Mouse (Mus musculus): ENCODE measurements around the gene Gm36210. TPM values are rescaled to one million over a fixed set of nuclear protein-coding genes. Genes with fewer than 3 reads are reported as not detected.
A peak's percentile ranks its signal among the peaks of the same experiment; 100 is the strongest.
"Not testable (repeated sequence)": the region's sequence is repeated elsewhere in the genome, so short reads cannot be mapped to it uniquely, and the experiment has no call there.

The Gm36210 gene
- polyA plus RNA-seq, 1 experiment = 0.08 TPM

DNA sequence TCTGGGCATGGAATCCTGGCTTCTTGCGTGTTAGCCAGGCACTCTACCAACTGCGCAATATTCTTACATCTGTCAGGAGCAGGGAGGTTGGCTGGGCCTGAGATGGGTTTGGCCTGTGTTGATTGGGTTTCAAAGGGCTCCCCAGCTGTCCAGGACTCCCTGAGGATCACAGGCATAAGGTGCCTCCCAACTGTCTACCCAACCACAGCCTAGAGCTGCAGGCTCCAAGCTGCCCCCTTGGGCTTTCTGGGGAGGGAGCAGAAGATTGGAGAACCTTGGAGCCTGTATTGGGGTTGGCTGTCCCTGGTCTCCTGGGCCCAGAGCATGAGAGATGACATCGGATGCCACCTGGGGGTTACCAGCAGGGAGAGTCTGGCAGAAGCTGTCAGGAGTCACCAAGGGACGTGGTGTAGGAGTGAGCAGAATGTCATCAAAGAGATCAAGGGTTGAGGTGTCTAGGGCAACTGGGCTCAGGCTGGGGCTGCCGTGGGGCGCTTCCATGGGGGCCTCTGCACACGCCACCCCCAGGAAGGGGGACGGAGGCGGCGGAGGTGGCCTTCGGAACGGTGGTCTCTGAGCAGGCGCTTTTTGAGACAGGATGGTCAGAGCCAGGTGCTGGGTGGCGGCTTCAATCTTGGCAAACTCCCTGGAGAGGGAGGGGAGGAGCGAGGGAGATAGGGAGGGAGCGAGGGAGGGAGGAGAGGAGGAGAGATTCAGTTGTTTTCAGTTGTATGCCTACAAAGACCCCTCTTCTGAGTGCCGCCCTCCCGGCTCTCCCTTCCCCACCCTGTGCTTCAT, 7.3 kb downstream of the Gm36210 start:
- H3K4me3 ChIP-seq (ENCODE audit: extremely low read depth, insufficient read depth, insufficient read length) = no peak overlapping the region
- no peaks in the 10 kb centered on the region for H3K4me1 ChIP-seq (ENCODE audit: control insufficient read depth, insufficient read depth, insufficient read length)
- no peak for DNase-seq (ENCODE audit: low read depth in 1 of 2, low spot score in 2 of 2)
- H3K27ac ChIP-seq (ENCODE audit: insufficient read depth, low read length) = no peak overlapping the region
- TF ChIP-seq POLR2A (IDR thresholded peaks at IDR 0.05; ENCODE audit: low read depth, low read length) (no peak), CTCF (IDR thresholded peaks at IDR 0.05; ENCODE audit: extremely low read depth, insufficient read depth, insufficient read length, insufficient replicate concordance) (no peak)
- 64% methylated on average over 18 of the region's 18 CpGs for WGBS
- H3K27me3 ChIP-seq (ENCODE audit: control insufficient read depth, insufficient read depth, low read length) = no peaks in the 10 kb centered on the region; the same call in 1 of the 2 replicates
- H3K36me3 ChIP-seq (ENCODE audit: control insufficient read depth, insufficient read depth, low read length) = no peaks in the 10 kb centered on the region

DNA sequence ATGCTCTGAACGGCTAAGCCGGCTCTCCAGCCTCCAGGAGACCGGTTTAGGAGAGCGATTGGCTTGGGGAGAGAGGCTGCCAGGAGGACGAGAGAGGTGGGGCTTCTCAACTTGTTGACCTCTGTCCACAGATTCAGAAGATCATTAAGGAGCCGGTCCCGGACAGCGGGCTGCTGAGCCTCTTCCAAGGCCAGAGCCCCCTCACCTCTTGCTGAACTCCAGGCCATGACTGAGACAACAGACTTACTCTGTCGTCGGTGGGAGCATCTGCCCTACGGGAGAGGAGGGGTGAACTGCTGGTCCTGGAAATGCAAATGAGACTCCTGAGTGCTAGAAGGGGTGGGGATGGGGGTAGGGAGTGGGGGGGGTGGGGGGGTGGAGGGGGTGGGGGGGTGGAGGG, 11.1 kb downstream of the Gm36210 start:
- WGBS = 93% methylated on average over 11 of the region's 11 CpGs
- Histone ChIP-seq H3K36me3 (ENCODE audit: control insufficient read depth, insufficient read depth, low read length) (peaks cover 3% of the 10 kb centered on the region; the same call in 1 of the 2 replicates), H3K27me3 (ENCODE audit: control insufficient read depth, insufficient read depth, low read length) (no peaks in the 10 kb centered on the region), H3K27ac (ENCODE audit: insufficient read depth, low read length) (no peak overlapping the region), H3K4me1 (ENCODE audit: control insufficient read depth, insufficient read depth, insufficient read length) (no peaks in the 10 kb centered on the region), H3K4me3 (ENCODE audit: extremely low read depth, insufficient read depth, insufficient read length) (no peak overlapping the region)
- no peak for TF ChIP-seq CTCF (IDR thresholded peaks at IDR 0.05; ENCODE audit: extremely low read depth, insufficient read depth, insufficient read length, insufficient replicate concordance)
- no peak for TF ChIP-seq POLR2A (IDR thresholded peaks at IDR 0.05; ENCODE audit: low read depth, low read length)
- no peak for DNase-seq (ENCODE audit: low read depth in 1 of 2, low spot score in 2 of 2)

DNA sequence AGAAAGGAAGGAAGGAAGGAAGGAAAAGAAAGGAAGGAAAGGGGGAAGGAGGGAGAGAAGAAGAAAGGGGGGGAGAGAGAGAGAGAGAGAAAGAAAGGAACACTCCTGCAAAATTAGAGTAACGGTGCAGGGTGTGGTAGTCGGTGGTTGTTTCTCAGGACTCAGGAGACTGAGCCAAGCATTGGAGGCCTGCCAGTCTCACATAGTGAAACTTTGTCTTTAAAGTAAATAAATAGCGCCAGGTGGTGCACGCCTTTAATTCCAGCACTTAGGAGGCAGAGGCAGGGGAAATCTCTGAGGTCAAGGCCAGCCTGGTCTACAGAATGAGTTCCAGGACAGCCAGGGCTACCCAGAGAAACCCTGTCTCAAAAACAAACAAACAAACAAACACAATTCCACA, 19.6 kb downstream of the Gm36210 start:
- TF ChIP-seq CTCF (IDR thresholded peaks at IDR 0.05; ENCODE audit: extremely low read depth, insufficient read depth, insufficient read length, insufficient replicate concordance) (no peak), POLR2A (IDR thresholded peaks at IDR 0.05; ENCODE audit: low read depth, low read length) (no peak)
- no peak for DNase-seq (ENCODE audit: low read depth in 1 of 2, low spot score in 2 of 2)
- H3K27me3 ChIP-seq (ENCODE audit: control insufficient read depth, insufficient read depth, low read length) = no peaks in the 10 kb centered on the region
- no peaks in the 10 kb centered on the region for H3K4me1 ChIP-seq (ENCODE audit: control insufficient read depth, insufficient read depth, insufficient read length)
- no peak overlapping the region for H3K27ac ChIP-seq (ENCODE audit: insufficient read depth, low read length)
- H3K36me3 ChIP-seq (ENCODE audit: control insufficient read depth, insufficient read depth, low read length) = peaks cover 2% of the 10 kb centered on the region; the same call in 1 of the 2 replicates
- H3K4me3 ChIP-seq (ENCODE audit: extremely low read depth, insufficient read depth, insufficient read length) = no peak overlapping the region
- 78% methylated on average over 4 of the region's 4 CpGs for WGBS

GRCm38 (mm10) chr7:4879036-4879435, 27.3 kb downstream of the Gm36210 start:
- H3K4me3 ChIP-seq (ENCODE audit: extremely low read depth, insufficient read depth, insufficient read length); H3K27ac ChIP-seq (ENCODE audit: insufficient read depth, low read length); DNase-seq (ENCODE audit: low read depth in 1 of 2, low spot score in 2 of 2); H3K27me3 ChIP-seq (ENCODE audit: control insufficient read depth, insufficient read depth, low read length); H3K36me3 ChIP-seq (ENCODE audit: control insufficient read depth, insufficient read depth, low read length); H3K4me1 ChIP-seq (ENCODE audit: control insufficient read depth, insufficient read depth, insufficient read length): not testable (repeated sequence)
- WGBS = 85% methylated on average over 1 of the region's 1 CpGs

- peak in 1 of 2 experiments; percentile 51 for DNase-seq (ENCODE audit: low read depth in 1 of 2, low spot score in 2 of 2)
- no peaks in the 10 kb centered on the region for H3K36me3 ChIP-seq (ENCODE audit: control insufficient read depth, insufficient read depth, low read length)
- peaks cover 8% of the 10 kb centered on the region; the same call in 1 of the 2 replicates for H3K4me1 ChIP-seq (ENCODE audit: control insufficient read depth, insufficient read depth, insufficient read length)
- H3K27ac ChIP-seq (ENCODE audit: insufficient read depth, low read length) = no peak overlapping the region
- TF ChIP-seq CTCF (IDR thresholded peaks at IDR 0.05; ENCODE audit: extremely low read depth, insufficient read depth, insufficient read length, insufficient replicate concordance) = peak; percentile 19; the same call in 1 of the 2 replicates
- TF ChIP-seq POLR2A (IDR thresholded peaks at IDR 0.05; ENCODE audit: low read depth, low read length) = no peak
- no peaks in the 10 kb centered on the region for H3K27me3 ChIP-seq (ENCODE audit: control insufficient read depth, insufficient read depth, low read length)
- no peak overlapping the region for H3K4me3 ChIP-seq (ENCODE audit: extremely low read depth, insufficient read depth, insufficient read length)
Observed at GRCm38 (mm10) chr7:4878186-4878585, 28.1 kb downstream of the Gm36210 start.

DNA sequence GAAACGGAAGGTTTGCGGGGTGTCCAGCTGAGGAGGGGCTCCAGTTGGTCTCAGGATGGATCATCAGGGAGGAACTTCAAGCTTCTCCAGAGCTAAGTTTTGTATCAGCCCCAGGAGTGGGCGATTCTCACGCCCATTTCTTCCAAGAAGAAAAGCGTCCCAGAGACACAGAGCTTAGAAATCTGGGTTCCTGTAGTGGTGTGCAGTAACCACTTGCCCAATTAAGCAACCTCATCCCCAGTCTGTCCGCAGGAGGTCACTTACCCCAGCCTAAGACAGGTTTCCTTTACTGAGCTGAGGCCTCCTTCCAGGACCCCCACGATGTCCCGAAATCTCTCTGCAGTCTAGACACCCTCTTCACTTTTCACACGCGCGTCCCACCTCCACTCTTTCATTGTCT, 29.1 kb downstream of the Gm36210 start:
- no peak for DNase-seq (ENCODE audit: low read depth in 1 of 2, low spot score in 2 of 2)
- Histone ChIP-seq H3K27me3 (ENCODE audit: control insufficient read depth, insufficient read depth, low read length) (no peaks in the 10 kb centered on the region), H3K4me1 (ENCODE audit: control insufficient read depth, insufficient read depth, insufficient read length) (peaks cover 8% of the 10 kb centered on the region; the same call in 1 of the 2 replicates), H3K4me3 (ENCODE audit: extremely low read depth, insufficient read depth, insufficient read length) (peak overlapping the region; percentile 69), H3K27ac (ENCODE audit: insufficient read depth, low read length) (peak overlapping the region; percentile 53), H3K36me3 (ENCODE audit: control insufficient read depth, insufficient read depth, low read length) (no peaks in the 10 kb centered on the region)
- no peak for TF ChIP-seq CTCF (IDR thresholded peaks at IDR 0.05; ENCODE audit: extremely low read depth, insufficient read depth, insufficient read length, insufficient replicate concordance)
- TF ChIP-seq POLR2A (IDR thresholded peaks at IDR 0.05; ENCODE audit: low read depth, low read length) = no peak
- 1% methylated on average over 11 of the region's 11 CpGs for WGBS

GRCm38 (mm10) chr7:4876753-4877221, 29.5 kb downstream of the Gm36210 start, which contains the start of gene Isoc2a:
Gene Isoc2a, plus strand, starts transcription at chr7:4877153.
- under 1% methylated on average over 22 of the region's 22 CpGs for WGBS
- Histone ChIP-seq H3K36me3 (ENCODE audit: control insufficient read depth, insufficient read depth, low read length) (no peaks in the 10 kb centered on the region), H3K4me3 (ENCODE audit: extremely low read depth, insufficient read depth, insufficient read length) (peak within 1 kb of the TSS; percentile 69), H3K27ac (ENCODE audit: insufficient read depth, low read length) (peak within 1 kb of the TSS; percentile 53), H3K27me3 (ENCODE audit: control insufficient read depth, insufficient read depth, low read length) (no peaks in the 10 kb centered on the region), H3K4me1 (ENCODE audit: control insufficient read depth, insufficient read depth, insufficient read length) (peaks cover 8% of the 10 kb centered on the region; the same call in 1 of the 2 replicates)
- peak; percentile 93 for TF ChIP-seq POLR2A (IDR thresholded peaks at IDR 0.05; ENCODE audit: low read depth, low read length)
- TF ChIP-seq CTCF (IDR thresholded peaks at IDR 0.05; ENCODE audit: extremely low read depth, insufficient read depth, insufficient read length, insufficient replicate concordance) = no peak
- peak; percentile 87 to 88 for DNase-seq (ENCODE audit: low read depth in 1 of 2, low spot score in 2 of 2)
